Mouse (Mus musculus): ENCODE results near the gene Ubxn11. TPM values are rescaled to one million over a fixed set of nuclear protein-coding genes. Genes with fewer than 3 reads are reported as not detected.
"Not testable (repeated sequence)": the region's sequence is repeated elsewhere in the genome, so short reads cannot be mapped to it uniquely, and the experiment has no call there.

Ubxn11 gene
- polyA plus RNA-seq, 1 experiment = 25.1 TPM

DNA sequence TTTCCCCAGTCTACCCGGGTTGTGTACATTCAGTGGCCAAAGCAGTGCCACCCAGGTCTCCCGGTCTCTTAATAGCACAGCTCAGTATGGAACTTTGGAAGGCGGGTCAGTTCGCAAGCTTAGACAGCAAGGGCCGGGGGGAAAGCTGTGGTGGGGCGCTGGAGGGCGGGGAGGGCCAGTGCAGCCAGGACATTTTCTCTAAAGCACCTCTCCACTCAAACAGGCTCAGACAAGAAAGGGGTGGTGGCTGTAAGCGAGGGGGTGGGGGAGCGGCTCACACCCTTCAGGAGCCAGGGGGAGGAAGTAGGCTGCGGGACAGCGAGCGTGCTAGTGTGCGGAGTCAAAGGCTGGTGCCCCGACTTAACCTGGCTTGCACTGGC lies 26.6 kb downstream of the Ubxn11 start:
- TF ChIP-seq CTCF (IDR thresholded peaks at IDR 0.05; ENCODE audit: borderline replicate concordance, extremely low read depth, insufficient read depth, insufficient read length) (no peak), POLR2A (IDR thresholded peaks at IDR 0.05; ENCODE audit: borderline replicate concordance, extremely low read depth, insufficient read depth, insufficient read length, poor library complexity, severe bottlenecking) (no peak)
- DNase-seq (ENCODE audit: low read depth) = no peak

DNA sequence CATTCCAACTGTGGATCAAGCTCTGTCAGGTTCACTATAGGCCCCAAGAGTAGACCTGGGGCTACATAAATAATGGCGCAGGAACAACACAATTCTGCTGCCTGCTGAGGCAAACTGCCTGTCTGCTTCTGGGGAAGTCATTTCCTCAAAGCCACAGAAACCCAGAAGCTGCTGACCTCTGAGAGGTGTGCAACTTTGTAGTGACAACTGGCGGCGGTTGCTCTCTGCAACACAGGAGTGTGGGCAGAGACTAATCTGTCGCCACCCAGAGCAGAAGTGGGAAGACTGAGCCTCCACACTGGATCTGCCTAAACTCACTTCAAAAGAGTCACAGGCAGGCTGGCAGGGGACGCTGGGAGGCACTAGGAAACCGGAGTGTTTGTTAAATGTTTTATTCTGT lies 27.1 kb downstream of the Ubxn11 start:
- DNase-seq (ENCODE audit: low read depth) = no peak
- no peak for TF ChIP-seq CTCF (IDR thresholded peaks at IDR 0.05; ENCODE audit: borderline replicate concordance, extremely low read depth, insufficient read depth, insufficient read length)
- no peak for TF ChIP-seq POLR2A (IDR thresholded peaks at IDR 0.05; ENCODE audit: borderline replicate concordance, extremely low read depth, insufficient read depth, insufficient read length, poor library complexity, severe bottlenecking)

DNA sequence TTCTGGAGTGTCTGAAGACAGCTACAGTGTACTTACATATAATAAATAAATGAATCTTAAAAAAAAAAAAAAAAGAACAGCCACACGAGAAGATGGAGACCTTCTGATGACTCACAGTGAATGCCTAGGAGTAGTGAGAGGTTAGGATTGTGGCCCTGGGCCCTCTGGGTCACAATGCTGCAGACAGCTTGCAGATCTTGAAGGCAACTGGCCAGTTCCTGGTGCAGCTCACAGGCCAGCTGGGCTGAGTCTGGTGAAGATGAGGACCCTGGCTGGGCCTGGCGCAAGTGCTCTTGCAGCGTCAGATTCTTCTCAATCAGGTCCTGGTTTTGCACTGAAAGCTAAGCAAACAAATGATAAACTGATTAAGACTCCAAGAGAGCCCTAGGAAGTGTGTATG lies 29.7 kb downstream of the Ubxn11 start:
- TF ChIP-seq POLR2A (IDR thresholded peaks at IDR 0.05; ENCODE audit: borderline replicate concordance, extremely low read depth, insufficient read depth, insufficient read length, poor library complexity, severe bottlenecking) = no peak
- TF ChIP-seq CTCF (IDR thresholded peaks at IDR 0.05; ENCODE audit: borderline replicate concordance, extremely low read depth, insufficient read depth, insufficient read length) = no peak
- DNase-seq (ENCODE audit: low read depth) = no peak

DNA sequence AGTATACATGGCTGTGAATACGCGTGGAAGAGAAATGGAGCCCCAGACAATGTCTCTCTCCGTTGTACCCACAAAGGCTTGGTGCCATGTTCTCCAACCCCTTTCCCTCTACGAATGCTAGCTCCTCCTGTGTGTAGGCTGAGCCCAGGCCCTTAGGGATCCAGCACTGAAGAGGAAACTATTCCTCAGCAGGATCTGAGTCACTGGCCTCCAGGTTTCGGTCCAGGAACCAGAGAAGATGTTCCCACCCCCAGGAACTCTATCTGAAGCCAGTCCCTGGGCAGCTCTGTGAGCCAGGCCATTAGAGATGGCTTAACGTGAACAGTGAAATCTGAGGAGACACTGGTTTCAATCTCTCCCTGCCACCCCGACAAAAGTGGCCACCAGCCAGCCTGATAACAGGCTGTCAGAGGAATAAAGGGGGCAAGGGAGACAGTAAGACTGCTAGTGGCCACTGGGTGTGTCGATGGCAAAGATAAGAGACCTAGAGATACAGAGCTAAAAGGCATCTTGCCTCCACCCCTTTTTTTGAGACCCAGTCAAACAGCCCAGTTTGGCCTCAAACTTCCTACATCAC lies 30.2 kb downstream of the Ubxn11 start:
- DNase-seq (ENCODE audit: low read depth) = no peak
- TF ChIP-seq CTCF (IDR thresholded peaks at IDR 0.05; ENCODE audit: borderline replicate concordance, extremely low read depth, insufficient read depth, insufficient read length) (no peak), POLR2A (IDR thresholded peaks at IDR 0.05; ENCODE audit: borderline replicate concordance, extremely low read depth, insufficient read depth, insufficient read length, poor library complexity, severe bottlenecking) (no peak)

DNA sequence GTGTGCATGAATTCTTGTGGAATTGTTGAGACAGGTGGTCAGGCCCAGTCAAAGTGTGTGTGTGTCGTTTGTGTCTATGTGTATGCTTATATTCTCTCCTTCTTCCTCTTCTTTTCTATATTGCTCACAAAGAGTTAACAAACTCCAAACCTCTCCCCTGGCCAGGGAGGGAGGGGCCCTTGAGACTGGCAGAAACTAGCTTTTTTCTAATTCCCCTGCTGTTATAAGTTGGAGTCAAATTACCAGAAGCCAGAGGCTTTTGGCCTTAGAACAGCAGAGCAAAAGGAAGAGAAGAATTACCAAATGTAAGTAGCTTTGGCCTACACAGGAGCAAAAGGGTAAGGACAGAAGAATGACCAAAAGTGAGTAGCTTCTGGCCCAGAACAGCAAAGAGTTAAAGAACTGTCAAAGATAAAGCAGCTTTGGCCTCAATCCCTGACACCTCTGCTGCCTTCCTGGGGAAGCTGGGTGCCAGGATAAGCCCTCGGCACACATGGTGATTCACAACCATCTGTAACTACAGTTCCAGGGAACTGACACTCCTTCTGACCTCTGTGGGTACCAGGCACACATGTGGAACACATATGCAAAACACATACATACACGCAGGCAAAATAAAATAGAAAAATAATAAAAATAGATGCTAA lies 34.0 kb downstream of the Ubxn11 start:
- DNase-seq (ENCODE audit: low read depth) = no peak
- no peak for TF ChIP-seq CTCF (IDR thresholded peaks at IDR 0.05; ENCODE audit: borderline replicate concordance, extremely low read depth, insufficient read depth, insufficient read length)

DNA sequence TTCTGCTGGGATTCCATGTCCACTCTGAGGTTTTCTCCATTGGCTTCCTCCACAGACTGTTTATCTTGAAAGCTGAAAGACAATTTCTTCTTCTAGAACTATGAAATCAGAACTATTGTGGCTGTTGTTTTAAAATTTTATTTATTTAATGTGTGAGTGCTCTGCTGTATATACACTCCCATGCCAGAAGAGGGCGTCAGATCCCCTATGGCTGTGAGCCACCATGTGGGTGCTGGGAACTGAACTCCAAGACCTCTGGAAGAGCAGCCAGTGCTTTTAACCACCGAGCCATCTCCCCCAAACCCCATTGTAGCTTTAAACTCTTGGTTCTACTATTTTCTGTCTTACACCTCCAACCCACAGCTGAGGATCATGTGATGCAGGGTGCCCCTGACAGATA lies 36.5 kb downstream of the Ubxn11 start:
- no peak for TF ChIP-seq POLR2A (IDR thresholded peaks at IDR 0.05; ENCODE audit: borderline replicate concordance, extremely low read depth, insufficient read depth, insufficient read length, poor library complexity, severe bottlenecking)
- TF ChIP-seq CTCF (IDR thresholded peaks at IDR 0.05; ENCODE audit: borderline replicate concordance, extremely low read depth, insufficient read depth, insufficient read length) = no peak
- no peak for DNase-seq (ENCODE audit: low read depth)

DNA sequence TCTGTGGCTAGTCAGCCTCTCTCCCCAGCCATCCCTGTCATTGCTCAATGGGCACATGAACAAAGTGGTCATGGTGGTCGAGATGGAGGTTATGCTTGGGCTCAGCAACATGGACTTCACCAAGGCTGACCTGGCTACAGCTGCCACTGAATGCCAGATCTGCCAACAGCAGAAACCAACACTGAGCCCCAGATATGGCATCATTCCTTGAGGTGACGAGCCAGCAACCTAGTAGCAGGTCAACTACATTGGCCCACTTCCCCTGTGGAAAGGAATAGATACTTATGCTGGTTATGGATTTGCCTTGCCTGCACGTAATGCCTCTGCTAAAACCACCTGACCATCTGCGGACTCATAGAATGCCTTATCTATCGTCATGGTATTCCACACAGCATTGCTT lies 41.9 kb downstream of the Ubxn11 start:
- not testable (repeated sequence) for DNase-seq (ENCODE audit: low read depth)

DNA sequence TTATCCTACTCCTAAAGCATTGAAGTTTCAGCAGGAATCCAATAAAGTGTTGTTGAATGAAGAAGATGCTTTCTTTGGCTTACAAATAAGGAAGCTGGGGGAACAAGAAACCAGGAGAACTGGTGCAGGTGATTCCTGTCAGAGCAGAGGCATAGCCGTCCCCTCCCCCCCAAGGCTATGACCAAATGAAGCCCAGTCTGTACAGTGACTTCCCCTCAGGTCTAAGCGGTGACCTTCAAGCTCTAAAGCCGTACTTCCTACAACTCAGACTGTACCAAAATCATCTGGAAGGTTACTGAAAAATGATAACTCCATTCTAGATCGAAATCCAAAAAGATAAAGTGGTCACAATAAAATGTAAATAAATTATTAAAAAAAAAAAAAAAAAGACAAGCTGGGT lies 47.0 kb downstream of the Ubxn11 start:
- no peak for DNase-seq (ENCODE audit: low read depth)
- TF ChIP-seq POLR2A (IDR thresholded peaks at IDR 0.05; ENCODE audit: borderline replicate concordance, extremely low read depth, insufficient read depth, insufficient read length, poor library complexity, severe bottlenecking) = no peak
- no peak for TF ChIP-seq CTCF (IDR thresholded peaks at IDR 0.05; ENCODE audit: borderline replicate concordance, extremely low read depth, insufficient read depth, insufficient read length)

DNA sequence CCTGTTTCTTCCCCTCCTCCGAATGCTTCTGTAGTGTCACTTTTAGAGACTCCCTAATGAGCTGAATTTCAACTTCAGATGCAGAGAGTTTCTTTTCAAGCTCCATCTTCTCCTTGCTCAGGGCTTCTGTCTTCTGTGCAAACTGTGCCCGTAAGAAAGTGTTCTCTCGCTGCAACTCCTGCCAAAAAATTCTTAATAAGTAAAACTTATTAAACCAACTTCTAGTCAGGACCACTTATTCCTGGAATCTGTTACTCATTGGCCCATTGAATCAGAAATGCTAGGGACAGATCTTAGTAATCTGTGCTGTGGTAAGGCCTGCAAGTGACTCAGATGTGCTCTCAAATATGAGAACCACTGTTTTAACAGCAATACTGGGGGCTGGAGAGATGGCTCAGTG lies 49.7 kb downstream of the Ubxn11 start:
- TF ChIP-seq POLR2A (IDR thresholded peaks at IDR 0.05; ENCODE audit: borderline replicate concordance, extremely low read depth, insufficient read depth, insufficient read length, poor library complexity, severe bottlenecking) (no peak), CTCF (IDR thresholded peaks at IDR 0.05; ENCODE audit: borderline replicate concordance, extremely low read depth, insufficient read depth, insufficient read length) (no peak)
- no peak for DNase-seq (ENCODE audit: low read depth)

DNA sequence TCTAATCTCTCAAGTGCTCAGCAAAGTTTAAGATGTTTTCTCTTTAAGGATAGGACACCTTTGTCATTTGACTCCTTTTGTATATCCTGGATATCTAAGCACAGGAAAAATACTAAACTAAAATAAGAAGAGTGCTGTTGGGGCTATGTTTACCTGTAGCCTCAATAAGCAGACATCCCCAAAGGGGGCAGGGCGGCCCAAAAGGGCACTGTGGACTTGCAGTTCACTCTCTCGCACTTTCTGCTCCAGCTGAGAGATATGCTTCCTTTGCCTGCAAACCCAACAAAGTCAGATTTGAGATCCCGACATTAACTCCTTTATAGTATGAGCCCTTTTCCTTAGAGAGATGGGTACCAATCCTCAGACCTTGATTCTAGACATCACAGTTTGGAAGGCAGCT lies 51.3 kb downstream of the Ubxn11 start:
- no peak for TF ChIP-seq CTCF (IDR thresholded peaks at IDR 0.05; ENCODE audit: borderline replicate concordance, extremely low read depth, insufficient read depth, insufficient read length)
- no peak for TF ChIP-seq POLR2A (IDR thresholded peaks at IDR 0.05; ENCODE audit: borderline replicate concordance, extremely low read depth, insufficient read depth, insufficient read length, poor library complexity, severe bottlenecking)
- no peak for DNase-seq (ENCODE audit: low read depth)

DNA sequence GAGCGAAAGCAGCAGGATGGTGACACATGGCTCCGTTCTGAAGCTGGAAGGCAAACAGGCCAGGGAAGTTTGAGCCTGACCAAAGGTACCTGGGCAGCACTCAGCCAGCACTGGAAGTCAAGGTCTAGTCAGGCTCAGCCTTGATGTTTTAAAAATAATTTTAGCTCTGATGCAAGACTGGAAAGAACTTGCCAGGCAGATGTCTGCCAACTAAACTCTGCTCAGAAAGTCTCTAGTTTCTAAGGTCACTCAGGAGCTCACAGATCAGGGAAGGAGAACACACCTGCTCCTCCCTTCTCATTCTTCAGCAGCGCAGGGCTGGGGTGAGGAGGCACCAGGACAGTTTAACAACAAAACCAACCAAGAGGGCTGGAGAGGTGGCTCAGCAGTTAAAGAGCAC lies 52.0 kb downstream of the Ubxn11 start:
- no peak for TF ChIP-seq CTCF (IDR thresholded peaks at IDR 0.05; ENCODE audit: borderline replicate concordance, extremely low read depth, insufficient read depth, insufficient read length)
- no peak for TF ChIP-seq POLR2A (IDR thresholded peaks at IDR 0.05; ENCODE audit: borderline replicate concordance, extremely low read depth, insufficient read depth, insufficient read length, poor library complexity, severe bottlenecking)
- DNase-seq (ENCODE audit: low read depth) = no peak

DNA sequence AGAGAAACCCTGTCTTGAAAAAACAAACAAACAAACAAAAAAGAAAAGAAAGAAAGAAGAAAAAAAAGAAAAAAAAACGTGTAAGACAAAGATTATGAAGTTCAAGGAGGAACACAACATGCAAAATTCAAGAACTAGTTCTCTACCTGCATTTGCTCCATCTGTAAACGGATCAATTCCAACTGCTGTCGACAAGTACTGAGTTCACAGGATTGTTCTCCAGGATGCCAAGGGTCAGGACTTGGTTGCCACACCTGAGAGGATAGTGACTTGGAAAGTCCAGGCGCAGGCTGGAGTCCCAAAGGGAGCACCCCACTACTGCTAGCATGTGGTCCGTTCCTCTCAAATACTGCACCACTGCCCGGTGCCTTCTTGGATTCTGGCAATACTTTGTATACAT lies 53.2 kb downstream of the Ubxn11 start:
- no peak for DNase-seq (ENCODE audit: low read depth)
- no peak for TF ChIP-seq POLR2A (IDR thresholded peaks at IDR 0.05; ENCODE audit: borderline replicate concordance, extremely low read depth, insufficient read depth, insufficient read length, poor library complexity, severe bottlenecking)
- TF ChIP-seq CTCF (IDR thresholded peaks at IDR 0.05; ENCODE audit: borderline replicate concordance, extremely low read depth, insufficient read depth, insufficient read length) = no peak
